Mouse (Mus musculus): ENCODE measurements around the gene Polr2a. TPM values are rescaled to one million over a fixed set of nuclear protein-coding genes. Genes with fewer than 3 reads are reported as not detected.
A peak's percentile ranks its signal among the peaks of the same experiment; 100 is the strongest.

The Polr2a gene
- polyA plus RNA-seq, 1 experiment from 2014 or later: 20.1 TPM

GRCm38 (mm10) chr11:69802648-69803105 is 44.2 kb upstream of the Polr2a start:
- H3K36me3 ChIP-seq (ENCODE audit: control insufficient read depth, insufficient read depth, low read length): no peaks in the 10 kb centered on the region
- ATAC-seq (ENCODE audit: insufficient number of reproducible peaks, insufficient read depth, low FRiP score, low read depth): no peak
- H3K9ac ChIP-seq (ENCODE audit: low read length): peak overlapping the region; percentile 69
- no peak overlapping the region for H3K27ac ChIP-seq (replicated peaks in 1 of 2; ENCODE audit: control insufficient read depth in 1 of 2, insufficient read depth in 1 of 2, low read depth in 2 of 2, low read length in 2 of 2)
- H3K9me3 ChIP-seq (ENCODE audit: control insufficient read depth, low read length): peaks cover 5% of the 10 kb centered on the region; the same call in 1 of the 2 replicates
- H3K27me3 ChIP-seq (ENCODE audit: control insufficient read depth, insufficient read depth, low read length): peaks cover 21% of the 10 kb centered on the region; the same call in 1 of the 2 replicates
- H3K4me3 ChIP-seq (ENCODE audit: control insufficient read depth in 1 of 2, insufficient read depth in 1 of 2, low read depth in 1 of 2, low read length in 2 of 2): peak overlapping the region; percentile 46 to 65
- peak overlapping the region; percentile 95 for H3K4me2 ChIP-seq (ENCODE audit: low read length)
- peaks cover 25 to 52% of the 10 kb centered on the region in 2 experiments for H3K4me1 ChIP-seq (ENCODE audit: control insufficient read depth in 2 of 2, insufficient read depth in 2 of 2, low read length in 2 of 2)
- WGBS: 2% methylated on average over 32 of the region's 33 CpGs

- no peaks in the 10 kb centered on the region for H3K36me3 ChIP-seq (ENCODE audit: control insufficient read depth, insufficient read depth, low read length)
- H3K4me3 ChIP-seq (ENCODE audit: control insufficient read depth in 1 of 2, insufficient read depth in 1 of 2, low read depth in 1 of 2, low read length in 2 of 2): peak within 1 kb of the TSS; percentile 46 to 65
- peaks cover 25 to 52% of the 10 kb centered on the region in 2 experiments for H3K4me1 ChIP-seq (ENCODE audit: control insufficient read depth in 2 of 2, insufficient read depth in 2 of 2, low read length in 2 of 2)
- H3K4me2 ChIP-seq (ENCODE audit: low read length): peak within 1 kb of the TSS; percentile 95
- H3K27ac ChIP-seq (replicated peaks in 1 of 2; ENCODE audit: control insufficient read depth in 1 of 2, insufficient read depth in 1 of 2, low read depth in 2 of 2, low read length in 2 of 2): peak within 1 kb of the TSS; percentile 50 to 53
- peaks cover 23% of the 10 kb centered on the region for H3K27me3 ChIP-seq (ENCODE audit: control insufficient read depth, insufficient read depth, low read length)
- ATAC-seq (ENCODE audit: insufficient number of reproducible peaks, insufficient read depth, low FRiP score, low read depth): no peak
- peak within 1 kb of the TSS; percentile 69 for H3K9ac ChIP-seq (ENCODE audit: low read length)
- H3K9me3 ChIP-seq (ENCODE audit: control insufficient read depth, low read length): peaks cover 3% of the 10 kb centered on the region; the same call in 1 of the 2 replicates
- under 1% methylated on average over 31 of the region's 33 CpGs for WGBS
These were observed 43.0 kb upstream of the Polr2a start, which contains the start of gene Fgf11 for GRCm38 (mm10) chr11:69801379-69801977. TSS of gene Fgf11 (minus strand) at chr11:69801857.

GRCm38 (mm10) chr11:69800392-69801197 is 42.2 kb upstream of the Polr2a start:
- peak; percentile 7; the same call in 1 of the 2 replicates for ATAC-seq (ENCODE audit: insufficient number of reproducible peaks, insufficient read depth, low FRiP score, low read depth)
- H3K4me2 ChIP-seq (ENCODE audit: low read length): peak overlapping the region; percentile 95
- no peaks in the 10 kb centered on the region for H3K9me3 ChIP-seq (ENCODE audit: control insufficient read depth, low read length)
- WGBS: under 1% methylated on average over 36 of the region's 36 CpGs
- H3K4me1 ChIP-seq (ENCODE audit: control insufficient read depth in 2 of 2, insufficient read depth in 2 of 2, low read length in 2 of 2): peaks cover 25 to 58% of the 10 kb centered on the region in 2 experiments
- peak overlapping the region; percentile 50 to 53 for H3K27ac ChIP-seq (replicated peaks in 1 of 2; ENCODE audit: control insufficient read depth in 1 of 2, insufficient read depth in 1 of 2, low read depth in 2 of 2, low read length in 2 of 2)
- H3K36me3 ChIP-seq (ENCODE audit: control insufficient read depth, insufficient read depth, low read length): no peaks in the 10 kb centered on the region
- peaks cover 21% of the 10 kb centered on the region for H3K27me3 ChIP-seq (ENCODE audit: control insufficient read depth, insufficient read depth, low read length)
- H3K4me3 ChIP-seq (ENCODE audit: control insufficient read depth in 1 of 2, insufficient read depth in 1 of 2, low read depth in 1 of 2, low read length in 2 of 2): peak overlapping the region; percentile 46 to 51
- H3K9ac ChIP-seq (ENCODE audit: low read length): peak overlapping the region; percentile 69

GRCm38 (mm10) chr11:69800138-69800391 is 41.6 kb upstream of the Polr2a start:
- 2% methylated on average over 11 of the region's 11 CpGs for WGBS
- no peak for ATAC-seq (ENCODE audit: insufficient number of reproducible peaks, insufficient read depth, low FRiP score, low read depth)
- H3K4me2 ChIP-seq (ENCODE audit: low read length): peak overlapping the region; percentile 95
- no peaks in the 10 kb centered on the region for H3K9me3 ChIP-seq (ENCODE audit: control insufficient read depth, low read length)
- no peaks in the 10 kb centered on the region for H3K36me3 ChIP-seq (ENCODE audit: control insufficient read depth, insufficient read depth, low read length)
- H3K27ac ChIP-seq (replicated peaks in 1 of 2; ENCODE audit: control insufficient read depth in 1 of 2, insufficient read depth in 1 of 2, low read depth in 2 of 2, low read length in 2 of 2): no peak overlapping the region
- H3K4me3 ChIP-seq (ENCODE audit: control insufficient read depth in 1 of 2, insufficient read depth in 1 of 2, low read depth in 1 of 2, low read length in 2 of 2): peak overlapping the region; percentile 46 to 51
- peaks cover 25 to 58% of the 10 kb centered on the region in 2 experiments for H3K4me1 ChIP-seq (ENCODE audit: control insufficient read depth in 2 of 2, insufficient read depth in 2 of 2, low read length in 2 of 2)
- peak overlapping the region; percentile 69 for H3K9ac ChIP-seq (ENCODE audit: low read length)
- H3K27me3 ChIP-seq (ENCODE audit: control insufficient read depth, insufficient read depth, low read length): peaks cover 16% of the 10 kb centered on the region

GRCm38 (mm10) chr11:69799394-69800137 is 41.1 kb upstream of the Polr2a start:
- peaks cover 22 to 54% of the 10 kb centered on the region in 2 experiments for H3K4me1 ChIP-seq (ENCODE audit: control insufficient read depth in 2 of 2, insufficient read depth in 2 of 2, low read length in 2 of 2)
- H3K36me3 ChIP-seq (ENCODE audit: control insufficient read depth, insufficient read depth, low read length): no peaks in the 10 kb centered on the region
- ATAC-seq (ENCODE audit: insufficient number of reproducible peaks, insufficient read depth, low FRiP score, low read depth): no peak
- H3K9me3 ChIP-seq (ENCODE audit: control insufficient read depth, low read length): no peaks in the 10 kb centered on the region
- 37% methylated on average over 11 of the region's 12 CpGs for WGBS
- H3K4me3 ChIP-seq (ENCODE audit: control insufficient read depth in 1 of 2, insufficient read depth in 1 of 2, low read depth in 1 of 2, low read length in 2 of 2): peak overlapping the region; percentile 46 to 51; a peak in 3 of 4 replicates
- H3K27me3 ChIP-seq (ENCODE audit: control insufficient read depth, insufficient read depth, low read length): peaks cover 15% of the 10 kb centered on the region
- H3K9ac ChIP-seq (ENCODE audit: low read length): peak overlapping the region; percentile 69
- no peak overlapping the region for H3K27ac ChIP-seq (replicated peaks in 1 of 2; ENCODE audit: control insufficient read depth in 1 of 2, insufficient read depth in 1 of 2, low read depth in 2 of 2, low read length in 2 of 2)
- H3K4me2 ChIP-seq (ENCODE audit: low read length): peak overlapping the region; percentile 95

GRCm38 (mm10) chr11:69797924-69798323 is 39.5 kb upstream of the Polr2a start:
- Histone ChIP-seq H3K4me2 (ENCODE audit: low read length) (no peak overlapping the region), H3K4me3 (ENCODE audit: control insufficient read depth in 1 of 2, insufficient read depth in 1 of 2, low read depth in 1 of 2, low read length in 2 of 2) (no peak overlapping the region), H3K4me1 (ENCODE audit: control insufficient read depth in 2 of 2, insufficient read depth in 2 of 2, low read length in 2 of 2) (peaks cover 12 to 43% of the 10 kb centered on the region in 2 experiments; a peak in 3 of 4 replicates), H3K27me3 (ENCODE audit: control insufficient read depth, insufficient read depth, low read length) (peaks cover 15% of the 10 kb centered on the region), H3K9ac (ENCODE audit: low read length) (no peak overlapping the region), H3K27ac (replicated peaks in 1 of 2; ENCODE audit: control insufficient read depth in 1 of 2, insufficient read depth in 1 of 2, low read depth in 2 of 2, low read length in 2 of 2) (no peak overlapping the region), H3K36me3 (ENCODE audit: control insufficient read depth, insufficient read depth, low read length) (no peaks in the 10 kb centered on the region), H3K9me3 (ENCODE audit: control insufficient read depth, low read length) (no peaks in the 10 kb centered on the region)
- 69% methylated on average over 7 of the region's 7 CpGs for WGBS
- ATAC-seq (ENCODE audit: insufficient number of reproducible peaks, insufficient read depth, low FRiP score, low read depth): no peak

GRCm38 (mm10) chr11:69795983-69796435 is 37.6 kb upstream of the Polr2a start:
- Histone ChIP-seq H3K4me2 (ENCODE audit: low read length) (peak overlapping the region; percentile 96), H3K27ac (replicated peaks in 1 of 2; ENCODE audit: control insufficient read depth in 1 of 2, insufficient read depth in 1 of 2, low read depth in 2 of 2, low read length in 2 of 2) (peak overlapping the region in 1 of 2 experiments; percentile 58; a peak in 1 of 4 replicates), H3K9me3 (ENCODE audit: control insufficient read depth, low read length) (no peaks in the 10 kb centered on the region), H3K4me1 (ENCODE audit: control insufficient read depth in 2 of 2, insufficient read depth in 2 of 2, low read length in 2 of 2) (peaks cover 12 to 28% of the 10 kb centered on the region in 2 experiments; a peak in 3 of 4 replicates), H3K27me3 (ENCODE audit: control insufficient read depth, insufficient read depth, low read length) (peaks cover 8% of the 10 kb centered on the region; the same call in 1 of the 2 replicates), H3K9ac (ENCODE audit: low read length) (peak overlapping the region; percentile 73), H3K4me3 (ENCODE audit: control insufficient read depth in 1 of 2, insufficient read depth in 1 of 2, low read depth in 1 of 2, low read length in 2 of 2) (peak overlapping the region; percentile 59 to 61), H3K36me3 (ENCODE audit: control insufficient read depth, insufficient read depth, low read length) (no peaks in the 10 kb centered on the region)
- 5% methylated on average over 13 of the region's 13 CpGs for WGBS
- no peak for ATAC-seq (ENCODE audit: insufficient number of reproducible peaks, insufficient read depth, low FRiP score, low read depth)

Data from heart, embryonic 14.5 days (tissue).